Mouse (Mus musculus): Measurements from ENCODE around the gene Hist1h3a. TPM values are rescaled to one million over a fixed set of nuclear protein-coding genes. Genes with fewer than 3 reads are reported as not detected.
"Not testable (repeated sequence)": the region's sequence is repeated elsewhere in the genome, so short reads cannot be mapped to it uniquely, and the experiment has no call there.

Gene Hist1h3a
- total RNA-seq, 2 experiments from 2014 or later = 15.8 to 18.0 TPM

GRCm38 (mm10) chr13:23760240-23760971 lies 1.8 kb downstream of the Hist1h3a start:
- no peak for DNase-seq (ENCODE audit: low spot score)
- intact Hi-C loops (cut with DNase I) = loop anchor here (5.0 kb wide), 1 partner anchor 328 kb away; no protein-coding TSS in a partner anchor

GRCm38 (mm10) chr13:23759916-23760239 lies 2.3 kb downstream of the Hist1h3a start:
- intact Hi-C loops (cut with DNase I) = loop anchor here (5.0 to 10.0 kb wide), 3 partner anchors 328 to 2005 kb away; partner anchors contain the start of genes Hist1h2ak, Hist1h2bn, Hist1h4k and Zfp322a

GRCm38 (mm10) chr13:23759251-23759771 lies 2.9 kb downstream of the Hist1h3a start:
- DNase-seq (ENCODE audit: low spot score) = no peak
- intact Hi-C loops (cut with DNase I) = loop anchor here (10.0 kb wide), 2 partner anchors 395 to 2005 kb away; partner anchors contain the start of genes Hist1h2ak, Hist1h2bn, Hist1h4k and Zfp322a

More at GRCm38 (mm10) chr13:23759916-23760239, 2.3 kb downstream of the Hist1h3a start:
- DNase-seq (ENCODE audit: low spot score) = no peak

- intact Hi-C loops (cut with DNase I) = loop anchor here (10.0 kb wide), 2 partner anchors 393 to 2003 kb away; partner anchors contain the start of genes Hist1h2ak, Hist1h2bn, Hist1h4k and Zfp322a
- no peak for DNase-seq (ENCODE audit: low spot score)
Measured at GRCm38 (mm10) chr13:23757921-23758320, 4.3 kb downstream of the Hist1h3a start.

- no peak for DNase-seq (ENCODE audit: low spot score)
- intact Hi-C loops (cut with DNase I) = loop anchor here (10.0 kb wide), 2 partner anchors 392 to 2002 kb away; partner anchors contain the start of genes Hist1h2ak, Hist1h2bn, Hist1h4k and Zfp322a
Measured at GRCm38 (mm10) chr13:23757211-23757773, 4.9 kb downstream of the Hist1h3a start.

- peak; percentile 64 for DNase-seq (ENCODE audit: low spot score)
- intact Hi-C loops (cut with DNase I) = loop anchor here (10.0 kb wide), 2 partner anchors 392 to 2002 kb away; partner anchors contain the start of genes Hist1h2ak, Hist1h2bn, Hist1h4k and Zfp322a
Measured at GRCm38 (mm10) chr13:23756790-23757189, 5.4 kb downstream of the Hist1h3a start, which contains the start of gene Hist1h4b. TSS of gene Hist1h4b (plus strand) at chr13:23757013.

GRCm38 (mm10) chr13:23755000-23755399 lies 7.2 kb downstream of the Hist1h3a start:
- no peak for DNase-seq (ENCODE audit: low spot score)
- intact Hi-C loops (cut with DNase I) = loop anchor here (5.0 to 10.0 kb wide), 3 partner anchors 173 to 2000 kb away; partner anchors contain the start of genes Hist1h2ak, Hist1h2bn, Hist1h4d and Hist1h4k

- intact Hi-C loops (cut with DNase I) = loop anchor here (5.0 to 10.0 kb wide), 3 partner anchors 171 to 1999 kb away; partner anchors contain the start of genes Hist1h2ak, Hist1h2bn, Hist1h4d and Hist1h4k
- no peak for DNase-seq (ENCODE audit: low spot score)
Measured at GRCm38 (mm10) chr13:23753314-23754078, 8.7 kb downstream of the Hist1h3a start.

- intact Hi-C loops (cut with DNase I) = loop anchor here (5.0 to 10.0 kb wide), 3 partner anchors 170 to 1998 kb away; partner anchors contain the start of genes Hist1h2ak, Hist1h2bn, Hist1h4d and Hist1h4k
- DNase-seq (ENCODE audit: low spot score) = no peak
Measured at GRCm38 (mm10) chr13:23752742-23753172, 9.4 kb downstream of the Hist1h3a start.

- DNase-seq (ENCODE audit: low spot score) = peak; percentile 54
- intact Hi-C loops (cut with DNase I) = loop anchor here (5.0 to 10.0 kb wide), 3 partner anchors 170 to 1997 kb away; partner anchors contain the start of genes Hist1h2ak, Hist1h2bn, Hist1h4d and Hist1h4k
Measured at GRCm38 (mm10) chr13:23752067-23752741, 10.0 kb downstream of the Hist1h3a start, which contains the start of gene Hist1h3b. TSS of gene Hist1h3b (plus strand) at chr13:23752267.

- intact Hi-C loops (cut with DNase I) = loop anchor here (5.0 to 10.0 kb wide), 3 partner anchors 169 to 1997 kb away; partner anchors contain the start of genes Hist1h2ak, Hist1h2bn, Hist1h4d and Hist1h4k
- DNase-seq (ENCODE audit: low spot score) = no peak
Measured at GRCm38 (mm10) chr13:23751478-23751956, 10.7 kb downstream of the Hist1h3a start.

GRCm38 (mm10) chr13:23750839-23751477 lies 11.2 kb downstream of the Hist1h3a start, which contains the start of gene Hist1h2ab:
TSS of gene Hist1h2ab (plus strand) at chr13:23751126.
- intact Hi-C loops (cut with DNase I) = loop anchor here (5.0 to 10.0 kb wide), 3 partner anchors 169 to 1996 kb away; partner anchors contain the start of genes Hist1h2ak, Hist1h2bn, Hist1h4d and Hist1h4k
- DNase-seq (ENCODE audit: low spot score) = not testable (repeated sequence)

- DNase-seq (ENCODE audit: low spot score) = no peak
- intact Hi-C loops (cut with DNase I) = loop anchor here (5.0 to 10.0 kb wide), 4 partner anchors 167 to 1995 kb away; partner anchors contain the start of genes Hist1h2ag, Hist1h2ak, Hist1h2bj and Hist1h2bn
Measured at GRCm38 (mm10) chr13:23749563-23750121, 12.5 kb downstream of the Hist1h3a start.

GRCm38 (mm10) chr13:23747892-23748288 lies 14.3 kb downstream of the Hist1h3a start:
- DNase-seq (ENCODE audit: low spot score) = no peak
- intact Hi-C loops (cut with DNase I) = loop anchor here (5.0 kb wide), 1 partner anchor 1706 kb away; the partner anchor contains the start of genes Hist1h2ag, Hist1h2bj and Hist1h4i

- DNase-seq (ENCODE audit: low spot score) = no peak
- intact Hi-C loops (cut with DNase I) = loop anchor here (5.0 kb wide), 1 partner anchor 1705 kb away; the partner anchor contains the start of genes Hist1h2ag, Hist1h2bj and Hist1h4i
Measured at GRCm38 (mm10) chr13:23747081-23747891, 14.9 kb downstream of the Hist1h3a start.
